Mouse (Mus musculus) lung, embryonic 14.5 days (tissue): ENCODE measurements around the gene Pmpcb. TPM values are rescaled to one million over a fixed set of nuclear protein-coding genes. Genes with fewer than 3 reads are reported as not detected.

Source experiments
- ATAC-seq: fragments of 200-750 bp; cut with Nextera tagmentation; 2 replicates; pipeline ENCODE4 v1.8.0; 2017; ENCODE audit warnings: mild to moderate bottlenecking, moderate TSS enrichment, moderate library complexity; ENCODE audit not compliant: insufficient read depth
- DNase-seq: peaks from one replicate; pipeline ENCODE4 v3.0.0-alpha.2; 2015
- H3K27ac ChIP-seq: fragments of 300-500 bp; sonication (generic); 2 replicates; pipeline ENCODE4 v1.5.1; 2014; ENCODE audit warnings: low read depth, mild to moderate bottlenecking, moderate library complexity
- H3K27me3 ChIP-seq: fragments of 300-500 bp; sonication (generic); 2 replicates; pipeline ENCODE4 v1.6.1; 2014; ENCODE audit warnings: low read length, control low read depth; ENCODE audit not compliant: insufficient read depth
- H3K36me3 ChIP-seq: fragments of 300-500 bp; sonication (generic); 2 replicates; pipeline ENCODE4 v1.6.1; 2014; ENCODE audit warnings: control low read depth; ENCODE audit not compliant: insufficient read depth
- H3K4me1 ChIP-seq: fragments of 300-500 bp; sonication (generic); 2 replicates; pipeline ENCODE4 v1.6.1; 2014; ENCODE audit warnings: antibody characterized with exemption, control low read depth; ENCODE audit not compliant: insufficient read depth
- H3K4me2 ChIP-seq: fragments of 300-500 bp; sonication (generic); 2 replicates; pipeline ENCODE4 v1.6.1; 2014; ENCODE audit warnings: mild to moderate bottlenecking
- H3K4me3 ChIP-seq: fragments of 300-500 bp; sonication (generic); 2 replicates; pipeline ENCODE4 v1.5.1; 2014; ENCODE audit warnings: low read depth, low read length
- H3K9ac ChIP-seq: fragments of 300-500 bp; sonication (generic); 2 replicates; pipeline ENCODE4 v1.6.1; 2014
- H3K9me3 ChIP-seq: fragments of 300-500 bp; sonication (generic); 2 replicates; pipeline ENCODE4 v1.6.1; 2016; ENCODE audit warnings: low read depth, low read length, control low read depth
- CTCF ChIP-seq: IDR thresholded peaks from 2 replicates; pipeline ENCODE4 v1.5.1; 2016; ENCODE audit warnings: antibody characterized with exemption, low read depth
- WGBS: fragments of 180-500 bp; shearing (Covaris S2); extraction: QIAGEN DNeasy Blood & Tissue Kit; methylation state at CpG from one replicate; pipeline ENCODE4 v1.1.7; 2014; 5-methylcytosine and 5-hydroxymethylcytosine counted together
- polyA plus RNA-seq: library from polyadenylated mRNA; unstranded; fragments of >200 nt; fragmentation: Nextera tagmentation; extraction: Ambion mirVana; gene quantifications from 2 replicates; pipeline ENCODE4 v1.2.1, GENCODE M21; 2014

Pmpcb gene
- polyA plus RNA-seq, 1 experiment from 2014 or later, result 85.6 TPM

- Histone ChIP-seq H3K4me3 (no peak overlapping the region), H3K27me3 (no peaks in the 10 kb centered on the region), H3K4me1 (no peaks in the 10 kb centered on the region), H3K9me3 (no peaks in the 10 kb centered on the region), H3K36me3 (peaks cover 23% of the 10 kb centered on the region), H3K4me2 (no peak overlapping the region), H3K27ac (no peak overlapping the region), H3K9ac (no peak overlapping the region)
- ATAC-seq (no peak), DNase-seq (no peak)
- no peak for TF ChIP-seq CTCF
Observed at GRCm38 (mm10) chr5:21792166-21792565, 55.2 kb downstream of the Pmpcb start.

- peaks cover 60% of the 10 kb centered on the region for H3K36me3 ChIP-seq
- H3K4me3 ChIP-seq, result no peak overlapping the region
- no peaks in the 10 kb centered on the region for H3K4me1 ChIP-seq
- WGBS, result 89% methylated on average over 9 of the region's 9 CpGs
- TF ChIP-seq CTCF, result no peak
- no peak overlapping the region for H3K27ac ChIP-seq
- no peaks in the 10 kb centered on the region for H3K9me3 ChIP-seq
- DNase-seq, result no peak
- ATAC-seq, result no peak
- no peak overlapping the region for H3K9ac ChIP-seq
- no peak overlapping the region for H3K4me2 ChIP-seq
- H3K27me3 ChIP-seq, result no peaks in the 10 kb centered on the region
Observed at GRCm38 (mm10) chr5:21802907-21803306, 66.0 kb downstream of the Pmpcb start.

- H3K4me1 ChIP-seq, result no peaks in the 10 kb centered on the region
- 92% methylated on average over 12 of the region's 12 CpGs for WGBS
Observed at GRCm38 (mm10) chr5:21803691-21804188, 66.8 kb downstream of the Pmpcb start.

GRCm38 (mm10) chr5:21804837-21805236, 67.9 kb downstream of the Pmpcb start:
- TF ChIP-seq CTCF, result no peak
- Histone ChIP-seq H3K9ac (no peak overlapping the region), H3K27ac (no peak overlapping the region), H3K27me3 (no peaks in the 10 kb centered on the region), H3K36me3 (peaks cover 45% of the 10 kb centered on the region), H3K9me3 (no peaks in the 10 kb centered on the region), H3K4me2 (no peak overlapping the region), H3K4me1 (no peaks in the 10 kb centered on the region), H3K4me3 (no peak overlapping the region)
- 66% methylated on average over 4 of the region's 4 CpGs for WGBS
- ATAC-seq, result no peak
- no peak for DNase-seq

More at GRCm38 (mm10) chr5:21803691-21804188, 66.8 kb downstream of the Pmpcb start:
- Histone ChIP-seq H3K4me3 (no peak overlapping the region), H3K9me3 (no peaks in the 10 kb centered on the region), H3K4me2 (no peak overlapping the region), H3K27ac (no peak overlapping the region), H3K9ac (no peak overlapping the region), H3K36me3 (peaks cover 55% of the 10 kb centered on the region), H3K27me3 (no peaks in the 10 kb centered on the region)
- no peak for ATAC-seq
- DNase-seq, result no peak
- TF ChIP-seq CTCF, result no peak

Other genes starting within 250 kb of the Pmpcb start
- gene Lrrc17, start 193.6 kb upstream of the Pmpcb start, polyA plus RNA-seq, result 39.5 and 45.3 TPM in 2 replicates
- gene Fbxl13, start 91.5 kb upstream of the Pmpcb start, polyA plus RNA-seq, result 0.49 and 0.50 TPM in 2 replicates
- gene Armc10, start 91.3 kb upstream of the Pmpcb start, polyA plus RNA-seq, result 53.6 and 54.4 TPM in 2 replicates
- gene Napepld, start 35.7 kb upstream of the Pmpcb start, polyA plus RNA-seq, result 5.1 and 5.5 TPM in 2 replicates
- gene Dnajc2, start 48.1 kb downstream of the Pmpcb start, polyA plus RNA-seq, result 76.9 and 77.4 TPM in 2 replicates
- gene Psmc2, start 48.1 kb downstream of the Pmpcb start, polyA plus RNA-seq, result 188 and 190 TPM in 2 replicates
- gene Slc26a5, start 128.5 kb downstream of the Pmpcb start, polyA plus RNA-seq, result 0.12 and 0.30 TPM in 2 replicates